Comparison of ENCODE assay signal across 11 mouse cellular contexts in genomic region chr11:55897506-55897905, GRCm38 (mm10).
DNase-seq lines count a peak whose midpoint lies in the region; ATAC-seq lines count a peak whose summit lies in the region.
"Had no signal": no experiment of that assay in that cellular context is flagged by ENCODE, and none has a peak within 500 bp of the region (broad histone marks: within the 10 kb centered on the region; RNA-seq: fewer than 3 reads in every experiment).

No protein-coding gene starts in this region.

- no peaks in the 10 kb centered on the region for H3K27me3 ChIP-seq in heart, embryonic 12.5 days (replicated peaks)
- H3K27me3 ChIP-seq: embryonic facial prominence, embryonic 12.5 days; heart, embryonic 15.5 days; megakaryocyte, embryonic 14.5 days had no signal

- H3K4me2 ChIP-seq in heart, embryonic 12.5 days = no peak overlapping the region
- H3K4me2 ChIP-seq: embryonic facial prominence, embryonic 12.5 days; heart, embryonic 15.5 days had no signal

- H3K27ac ChIP-seq in heart, embryonic 12.5 days (ENCODE audit: poor library complexity, severe bottlenecking) = no peak overlapping the region
- H3K27ac ChIP-seq: embryonic facial prominence, embryonic 12.5 days; heart, embryonic 15.5 days had no signal

- H3K9me3 ChIP-seq in heart, embryonic 12.5 days (replicated peaks) = no peaks in the 10 kb centered on the region
- H3K9me3 ChIP-seq: embryonic facial prominence, embryonic 12.5 days; heart, embryonic 15.5 days; megakaryocyte, embryonic 14.5 days had no signal

- H3K4me1 ChIP-seq in heart, embryonic 12.5 days (replicated peaks) = no peaks in the 10 kb centered on the region
- H3K4me1 ChIP-seq: embryonic facial prominence, embryonic 12.5 days; heart, embryonic 15.5 days; megakaryocyte, embryonic 14.5 days had no signal

- DNase-seq in heart, postnatal 14 days = peak; percentile 9 to 38
- peak; percentile 10 for DNase-seq in right cerebral cortex, postnatal 14 days
- DNase-seq in right cerebral cortex, adult 2 months (ENCODE audit: low spot score in 2 of 2) = no peak
- DNase-seq in embryo, embryonic 11.5 days (ENCODE audit: low read depth, low spot score) = peak; percentile 61
- DNase-seq in retina, postnatal 1 day = peak; percentile 62
- DNase-seq in left cerebral cortex, adult 11 months (ENCODE audit: low spot score) = no peak
- DNase-seq in frontal cortex, postnatal 10 days (ENCODE audit: low spot score in 2 of 2) = no peak

- no peak overlapping the region for H3K9ac ChIP-seq in heart, embryonic 12.5 days
- H3K9ac ChIP-seq: embryonic facial prominence, embryonic 12.5 days; heart, embryonic 15.5 days had no signal

- no peak overlapping the region for H3K4me3 ChIP-seq in heart, embryonic 12.5 days
- H3K4me3 ChIP-seq: embryonic facial prominence, embryonic 12.5 days; heart, embryonic 15.5 days; megakaryocyte, embryonic 14.5 days had no signal

- ATAC-seq in heart, embryonic 12.5 days (ENCODE audit: insufficient number of reproducible peaks, low FRiP score) = no peak

- intact Hi-C loops in heart, postnatal 14 days (cut with DNase I) = no loop called here

- H3K36me3 ChIP-seq in heart, embryonic 12.5 days = no peaks in the 10 kb centered on the region
- H3K36me3 ChIP-seq: embryonic facial prominence, embryonic 12.5 days; heart, embryonic 15.5 days had no signal

- WGBS in heart, embryonic 12.5 days = 12% methylated on average over 6 of the region's 6 CpGs

Comparison
In these comparisons a context has a peak if more than half of its experiments do, and no peak if none do; other contexts are left out.
1. DNase-seq: peak in heart, postnatal 14 days (2 of 2), right cerebral cortex, postnatal 14 days (single experiment), embryo, embryonic 11.5 days (single experiment) and retina, postnatal 1 day (single experiment); none in right cerebral cortex, adult 2 months (0 of 2), left cerebral cortex, adult 11 months (single experiment) and frontal cortex, postnatal 10 days (0 of 2).